Mouse (Mus musculus) cerebellum, adult 11 months (tissue): ENCODE measurements around the gene Bean1.

Source experiments
- DNase-seq: peaks from one replicate; pipeline ENCODE4 v3.0.0; 2022

Bean1 gene

DNA sequence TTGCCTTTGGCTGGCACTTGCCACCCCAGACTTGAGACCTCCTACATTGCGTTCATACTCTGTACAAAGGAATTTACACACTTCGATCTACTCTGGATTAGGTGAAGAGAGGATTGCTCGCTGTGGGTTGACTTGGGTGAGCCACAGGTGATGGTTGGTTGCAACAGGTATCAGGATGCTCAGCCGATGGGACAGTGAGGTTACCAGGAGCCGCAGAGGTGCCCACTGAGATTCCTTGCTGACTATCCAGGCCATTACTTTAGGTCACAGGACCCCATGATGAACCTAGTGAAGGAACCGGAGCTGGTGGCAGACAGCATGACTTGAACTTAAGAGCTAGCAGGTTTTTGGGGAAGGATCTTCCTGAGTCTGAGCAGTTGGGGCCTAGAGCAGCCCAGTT lies 2.2 kb downstream of the Bean1 start:
- DNase-seq = no peak

DNA sequence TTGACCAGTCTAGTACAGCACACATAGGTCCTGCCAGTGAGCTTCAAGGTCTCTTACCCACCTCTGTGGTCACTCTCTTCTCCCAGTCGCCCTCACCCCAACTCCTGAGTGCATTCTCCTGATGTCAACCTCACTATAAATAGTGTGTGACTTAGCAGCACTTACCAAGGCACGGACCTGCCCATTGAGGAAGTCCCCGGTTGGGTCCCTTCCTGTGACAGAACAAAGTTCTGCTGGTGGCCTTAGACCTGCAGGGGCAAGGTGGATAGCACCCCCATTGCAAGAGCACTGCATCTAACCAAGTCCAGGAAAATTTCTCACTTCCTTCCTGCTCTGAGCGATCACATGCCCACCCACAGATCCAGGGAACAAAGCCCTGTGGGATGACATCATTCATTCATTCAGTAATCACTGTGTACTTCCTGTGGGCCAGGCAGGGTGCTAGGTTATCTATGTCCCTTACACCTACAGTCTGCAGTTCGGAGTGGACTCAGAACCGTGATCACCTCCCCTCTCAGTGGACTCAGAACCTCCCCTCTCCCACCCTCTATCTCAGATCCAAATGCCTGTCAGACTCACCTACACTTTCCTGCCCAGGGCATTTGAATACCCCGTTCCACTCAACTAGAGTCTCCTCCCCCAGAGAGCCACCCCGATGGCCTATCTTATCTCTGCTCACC lies 5.7 kb downstream of the Bean1 start:
- no peak for DNase-seq

DNA sequence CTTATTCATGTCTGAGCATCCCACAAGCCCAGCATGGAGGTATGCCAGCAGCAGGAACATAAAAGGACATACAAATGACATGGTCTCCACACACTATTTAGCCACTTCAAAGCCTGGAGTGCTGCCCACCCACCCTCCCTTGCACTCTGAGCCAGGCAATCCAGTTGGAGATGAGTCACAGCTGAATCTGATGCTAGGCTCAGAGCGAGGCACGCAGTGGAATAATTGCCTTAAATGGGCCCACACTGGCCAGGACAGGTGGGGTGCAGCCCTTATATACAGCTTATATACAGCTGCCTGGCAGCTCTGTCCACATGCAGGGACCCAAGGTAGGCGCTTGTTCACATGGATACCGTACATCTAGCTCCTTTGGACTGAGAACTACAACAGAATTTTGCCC lies 6.8 kb downstream of the Bean1 start:
- DNase-seq = no peak

GRCm38 (mm10) chr8:104184905-104185304 lies 14.7 kb downstream of the Bean1 start:
- no peak for DNase-seq

DNA sequence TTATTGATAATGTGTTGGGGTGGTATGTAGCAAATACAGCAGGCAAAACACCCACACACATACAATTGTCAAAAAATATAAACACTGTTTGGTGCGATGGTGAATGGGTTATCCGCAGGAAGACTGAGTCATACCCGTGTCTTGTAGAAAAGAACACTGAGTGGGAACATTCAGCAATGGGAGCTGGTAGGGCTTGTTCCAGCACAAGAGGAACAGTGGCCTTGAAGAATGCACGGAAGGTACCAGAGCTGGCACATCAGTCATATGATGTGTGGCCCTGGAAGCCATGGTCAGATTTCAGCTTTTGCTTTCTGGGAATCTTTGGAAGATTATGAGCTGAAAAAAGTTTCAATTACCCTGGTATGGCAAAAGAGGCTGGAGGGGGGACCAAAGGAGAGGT lies 16.6 kb downstream of the Bean1 start:
- no peak for DNase-seq

DNA sequence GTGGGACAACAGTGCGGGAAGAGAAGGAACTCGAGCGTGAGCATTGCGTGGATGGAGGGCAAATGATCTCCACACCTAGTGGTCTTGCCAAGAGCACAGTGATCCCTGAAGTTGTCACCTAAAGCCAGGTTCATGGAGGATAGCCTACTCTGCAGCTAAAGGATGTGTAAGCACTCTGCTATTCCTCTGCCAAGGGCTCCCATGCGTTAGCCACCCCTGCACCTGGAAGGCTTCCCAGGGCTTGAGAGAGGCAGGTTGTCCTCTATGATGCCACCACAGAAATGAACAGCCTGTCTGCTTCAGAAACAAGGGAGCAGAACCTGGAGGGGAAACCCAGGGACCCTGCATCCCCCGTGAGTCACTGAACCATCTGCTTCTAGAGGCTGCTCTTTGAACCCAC lies 17.4 kb downstream of the Bean1 start:
- DNase-seq = no peak

DNA sequence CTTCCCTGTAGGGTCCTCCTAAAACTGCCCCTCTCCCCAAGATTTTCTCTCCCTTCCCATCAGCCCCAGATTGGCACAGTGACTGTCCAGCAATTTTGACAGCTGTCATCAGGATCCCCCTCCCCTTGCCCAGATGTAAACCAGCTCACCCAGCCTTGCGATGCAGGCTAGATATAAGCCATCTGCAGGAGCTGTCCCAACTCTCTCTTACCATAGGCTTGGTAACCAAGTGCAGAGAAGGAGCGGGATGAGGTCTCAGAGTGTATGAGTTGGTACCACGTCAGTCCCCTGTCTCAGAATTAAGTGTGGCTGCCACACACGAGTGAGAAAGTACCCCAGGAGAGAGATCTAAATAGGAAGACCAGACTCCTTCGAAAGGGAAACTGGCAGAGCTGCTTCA lies 18.2 kb downstream of the Bean1 start:
- DNase-seq = no peak

- no peak for DNase-seq
Measured at GRCm38 (mm10) chr8:104190777-104191468, 20.7 kb downstream of the Bean1 start.

- DNase-seq = no peak
Measured at GRCm38 (mm10) chr8:104191496-104191895, 21.3 kb downstream of the Bean1 start.

DNA sequence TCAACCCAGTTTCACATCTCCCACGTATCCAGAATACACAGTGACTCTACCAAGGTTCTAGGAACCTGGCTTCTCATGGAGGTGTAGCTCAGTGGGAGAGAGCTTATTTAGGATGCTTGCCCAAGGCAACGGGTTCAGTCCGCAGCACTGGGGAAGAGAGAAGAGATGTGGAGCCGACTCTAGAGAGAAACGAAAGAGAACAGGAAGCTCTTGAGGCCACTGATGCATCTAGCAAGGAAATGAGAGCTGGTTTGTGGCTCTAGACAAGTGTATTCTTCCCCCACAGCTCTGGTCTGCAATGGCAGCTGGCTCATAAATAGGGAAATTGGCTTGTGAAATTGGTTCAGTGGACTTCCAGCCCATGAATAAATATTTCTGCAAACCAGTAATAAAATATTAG lies 29.6 kb downstream of the Bean1 start:
- DNase-seq = no peak

- DNase-seq = no peak
Measured at GRCm38 (mm10) chr8:104201622-104202021, 31.4 kb downstream of the Bean1 start.

DNA sequence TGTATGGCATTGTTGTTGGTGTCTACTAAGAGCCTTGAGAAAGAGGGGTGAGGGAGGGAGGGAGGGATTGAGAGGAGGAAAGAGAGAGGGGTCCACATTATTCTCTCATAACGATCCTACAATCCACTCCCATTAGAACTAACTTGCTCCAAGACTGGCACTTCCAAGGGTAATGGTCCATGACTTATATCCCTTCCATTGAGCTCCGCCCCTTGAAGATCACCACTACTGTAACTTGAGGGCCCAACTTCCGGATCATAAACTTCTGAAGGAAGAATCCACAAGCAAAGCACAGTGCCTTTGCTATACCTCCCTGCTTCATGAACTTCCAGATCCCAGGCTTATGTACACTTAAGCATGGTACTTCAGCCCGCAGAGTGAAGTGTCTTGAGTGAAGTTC lies 32.1 kb downstream of the Bean1 start:
- no peak for DNase-seq

- DNase-seq = no peak
Measured at GRCm38 (mm10) chr8:104205292-104205691, 35.0 kb downstream of the Bean1 start.

DNA sequence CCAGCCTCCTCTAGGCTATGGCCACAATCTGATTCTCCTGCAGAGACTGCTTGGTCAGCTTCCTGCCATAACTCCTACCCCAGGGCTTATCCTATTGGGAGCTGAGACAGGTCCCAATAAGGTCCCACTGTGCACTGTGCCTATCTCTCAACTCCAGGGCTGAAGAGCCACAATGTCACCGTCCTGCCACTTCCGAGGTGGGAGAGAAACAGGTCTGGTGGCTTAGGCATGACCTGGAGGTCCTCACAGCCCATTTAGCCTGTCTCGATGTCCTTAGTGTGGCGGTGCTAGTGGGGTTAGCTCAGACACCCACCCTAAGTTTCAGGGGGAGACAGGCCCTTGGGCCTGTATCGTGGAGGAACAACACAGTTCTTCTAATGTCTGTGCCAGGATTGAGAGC lies 47.4 kb downstream of the Bean1 start:
- DNase-seq = no peak

- no peak for DNase-seq
Measured at GRCm38 (mm10) chr8:104219079-104219478, 48.8 kb downstream of the Bean1 start.

DNA sequence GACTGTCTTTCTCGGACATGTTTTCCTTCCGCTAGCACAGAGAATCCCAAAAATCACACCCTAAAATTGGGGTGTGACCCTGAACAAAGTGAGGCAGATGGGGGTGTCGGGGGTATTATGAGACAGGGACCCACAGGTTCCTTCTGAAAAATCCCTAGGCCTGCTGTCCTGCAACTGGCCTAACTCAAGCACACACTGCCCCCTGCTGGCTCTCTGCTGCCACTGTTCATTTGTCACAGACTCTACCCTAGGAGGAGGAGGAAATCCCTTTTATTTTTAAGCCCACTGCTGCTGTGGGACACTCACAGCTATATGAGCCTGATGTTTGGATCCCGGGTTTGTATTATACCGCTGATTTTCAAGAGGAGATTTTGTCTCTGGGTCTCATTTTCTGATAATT lies 49.6 kb downstream of the Bean1 start:
- peak; percentile 37 for DNase-seq

DNA sequence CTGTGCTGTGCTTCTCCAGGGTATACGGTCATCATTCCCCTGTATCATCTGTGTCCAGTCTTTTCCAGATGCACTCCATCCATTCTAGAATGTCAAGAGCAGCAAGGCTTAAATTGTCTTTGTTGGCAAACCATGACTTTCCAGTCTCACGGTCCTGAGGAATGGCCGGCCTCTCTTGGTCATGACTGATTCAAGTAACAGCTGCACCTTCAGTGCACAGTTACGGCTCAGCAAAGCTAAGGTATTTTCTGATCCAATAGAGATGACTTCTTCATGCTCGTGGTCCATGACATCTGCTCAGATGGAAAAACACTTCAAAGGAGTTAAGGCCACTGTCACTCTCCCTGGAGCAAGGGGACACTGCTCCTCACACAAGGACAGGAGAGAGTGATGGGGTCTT lies 56.8 kb downstream of the Bean1 start:
- no peak for DNase-seq

DNA sequence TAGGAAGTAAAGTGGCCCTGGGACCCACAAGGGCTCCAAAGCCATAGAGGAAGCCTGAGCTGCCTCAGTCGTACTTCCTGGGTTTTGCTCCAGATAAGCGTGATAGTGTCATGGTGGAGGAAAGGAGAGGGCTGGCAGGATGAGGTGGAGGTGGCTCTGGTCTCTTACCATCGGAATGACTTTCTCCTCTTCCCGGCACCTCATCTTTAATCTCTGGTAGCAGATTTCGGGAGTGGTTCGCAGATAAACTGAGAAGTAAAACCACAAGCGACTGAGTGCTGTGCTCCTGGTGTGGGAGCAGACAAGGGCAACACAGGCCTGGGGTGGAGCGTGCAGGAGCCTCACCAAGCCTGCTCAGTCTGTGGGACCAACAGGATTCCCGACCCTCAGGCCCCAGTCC lies 60.1 kb downstream of the Bean1 start:
- DNase-seq = no peak

GRCm38 (mm10) chr8:104232039-104232438 lies 61.8 kb downstream of the Bean1 start:
- DNase-seq = no peak

- no peak for DNase-seq
Measured at GRCm38 (mm10) chr8:104232919-104233318, 62.7 kb downstream of the Bean1 start.

DNA sequence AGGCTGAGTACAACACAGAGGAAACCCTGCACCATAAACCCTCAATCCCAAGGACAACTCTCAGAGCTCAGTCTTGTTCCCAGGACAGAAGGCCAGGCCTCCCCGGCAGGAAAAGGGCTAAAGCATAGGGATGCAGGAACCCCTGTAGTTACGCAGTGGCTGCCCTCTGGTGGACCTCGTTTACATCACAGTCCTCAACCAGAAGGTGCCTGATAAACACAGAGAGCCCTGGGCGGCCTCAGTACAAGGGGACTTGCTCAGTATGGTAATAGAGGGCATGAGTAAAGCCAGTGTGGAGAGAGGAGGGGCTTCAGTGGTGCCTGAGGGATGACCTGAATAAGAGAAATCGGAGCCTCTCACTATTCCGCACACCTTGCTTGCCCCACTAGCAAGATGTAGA lies 64.3 kb downstream of the Bean1 start:
- DNase-seq = no peak

- no peak for DNase-seq
Measured at GRCm38 (mm10) chr8:104239418-104239861, 69.2 kb downstream of the Bean1 start.

- DNase-seq = no peak
Measured at GRCm38 (mm10) chr8:104242038-104242644, 71.9 kb downstream of the Bean1 start.

- DNase-seq = no peak
Measured at GRCm38 (mm10) chr8:104246621-104247020, 76.4 kb downstream of the Bean1 start.
